Mouse (Mus musculus) NIH3T3 (cell line): ENCODE data around the gene Vmn1r184.
"Not testable (repeated sequence)": the region's sequence is repeated elsewhere in the genome, so short reads cannot be mapped to it uniquely, and the experiment has no call there.

ENCODE experiments used
- DNase-seq: peaks from one replicate; pipeline ENCODE4 v3.0.0-alpha.2; 2012; ENCODE audit warnings: low read depth

Vmn1r184 gene

DNA sequence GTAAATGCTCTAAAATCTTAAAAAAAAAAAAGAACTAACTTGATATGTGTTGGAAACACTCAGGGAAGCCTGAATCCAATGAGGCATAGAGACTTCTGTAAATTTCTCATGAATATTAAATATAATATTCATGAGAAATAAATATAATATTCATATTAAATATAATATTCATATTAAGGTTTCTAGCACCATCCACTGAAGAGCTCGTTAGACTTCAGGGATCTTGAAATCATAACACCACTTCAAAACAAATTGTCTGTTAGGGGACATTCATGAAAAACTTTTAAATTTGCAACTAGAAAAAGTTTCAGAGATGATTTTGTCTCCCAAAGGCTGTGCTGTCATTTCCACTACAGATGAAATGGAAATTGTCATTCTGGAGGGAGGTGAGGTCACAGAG is at the start of gene Vmn1r184:
Gene Vmn1r184 (plus strand): TSS at position 301 of the 400 bp plus-strand sequence.
- not testable (repeated sequence) for DNase-seq

DNA sequence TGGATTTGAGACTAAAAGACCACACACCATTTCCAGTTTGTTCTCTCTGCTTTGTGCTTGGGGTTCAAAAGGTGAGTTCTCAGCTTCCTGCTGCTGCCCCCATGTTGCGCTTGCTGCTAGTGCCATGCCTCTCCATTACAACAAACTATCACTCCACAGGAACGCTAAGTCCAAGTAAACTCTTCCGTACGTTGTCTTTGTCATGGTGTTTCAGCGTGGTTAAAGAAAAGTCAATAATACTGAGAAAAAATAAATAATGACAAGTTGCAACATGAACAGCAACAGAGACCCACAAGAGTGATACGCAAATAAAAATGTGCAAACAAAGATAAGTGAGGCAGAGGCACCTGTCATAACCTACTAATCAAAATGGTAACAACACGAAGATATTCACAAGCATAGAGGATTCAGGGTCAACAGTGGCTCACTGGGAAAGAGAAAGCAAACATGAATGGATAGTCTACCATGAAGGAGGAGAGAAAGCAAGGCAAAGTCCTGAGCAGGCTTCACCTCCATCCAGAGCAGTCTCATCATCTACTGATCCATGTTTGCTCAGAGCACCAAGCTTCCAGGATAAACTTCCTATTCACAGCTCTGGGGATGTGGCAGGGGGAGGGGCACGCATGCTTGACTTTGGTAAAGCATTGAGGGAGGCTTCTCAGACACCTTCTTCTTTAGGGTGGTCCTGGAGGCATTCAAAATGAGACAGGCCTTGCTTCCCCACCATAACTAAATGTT is 43.5 kb downstream of the Vmn1r184 start:
- not testable (repeated sequence) for DNase-seq

- DNase-seq: not testable (repeated sequence)
These were observed 46.8 kb downstream of the Vmn1r184 start, which contains the start of gene Cyp2a4 for GRCm38 (mm10) chr7:26306926-26307325. Gene Cyp2a4 (plus strand): TSS chr7:26307169.

GRCm38 (mm10) chr7:26311786-26312185 is 51.7 kb downstream of the Vmn1r184 start:
- DNase-seq: not testable (repeated sequence)

- DNase-seq: not testable (repeated sequence)
These were observed 55.1 kb downstream of the Vmn1r184 start for GRCm38 (mm10) chr7:26315194-26315593.

DNA sequence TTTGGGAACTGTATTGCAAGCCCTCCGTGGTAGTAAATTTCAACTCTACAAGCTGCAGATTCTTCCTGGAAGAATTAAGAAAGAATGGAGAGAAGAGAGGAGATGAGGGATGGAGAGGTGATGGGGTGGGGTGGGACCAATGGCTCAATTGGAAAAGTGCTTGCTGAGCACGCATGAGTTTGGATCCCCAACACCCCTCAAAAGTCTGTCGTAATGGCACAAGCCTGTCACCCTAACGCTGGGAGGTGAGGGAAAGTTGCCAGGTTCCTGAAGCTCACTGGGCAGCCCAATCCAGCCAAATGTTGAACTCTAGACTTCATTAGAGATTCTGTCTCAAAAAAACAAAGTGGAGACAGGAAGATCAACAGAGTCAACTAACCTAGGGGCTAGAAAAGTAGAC is 55.7 kb downstream of the Vmn1r184 start:
- not testable (repeated sequence) for DNase-seq
